Mouse (Mus musculus) liver, embryonic 13.5 days (tissue): ENCODE measurements around the gene Cyp2j7. TPM values are rescaled to one million over a fixed set of nuclear protein-coding genes. Genes with fewer than 3 reads are reported as not detected.
"Not testable (repeated sequence)": the region's sequence is repeated elsewhere in the genome, so short reads cannot be mapped to it uniquely, and the experiment has no call there.

Experiments used
- ATAC-seq: fragments of 200-750 bp; cut with Nextera tagmentation; 2 replicates; pipeline ENCODE4 v1.8.0; 2017; ENCODE audit warnings: low read depth, mild to moderate bottlenecking, moderate number of reproducible peaks, moderate library complexity
- DNase-seq: peaks from one replicate; pipeline ENCODE4 v3.0.0; 2022
- H3K27ac ChIP-seq: fragments of 300-500 bp; sonication (generic); 2 replicates; pipeline ENCODE4 v1.5.1; 2015; ENCODE audit warnings: moderate library complexity, mild to moderate bottlenecking, inconsistent platforms
- H3K27me3 ChIP-seq: fragments of 300-500 bp; sonication (generic); 2 replicates; pipeline ENCODE4 v1.6.1; 2015; ENCODE audit warnings: mild to moderate bottlenecking, inconsistent platforms
- H3K36me3 ChIP-seq: fragments of 300-500 bp; sonication (generic); 2 replicates; pipeline ENCODE4 v1.6.1; 2015; ENCODE audit warnings: mild to moderate bottlenecking, inconsistent platforms
- H3K4me1 ChIP-seq: fragments of 300-500 bp; sonication (generic); replicated peaks from 2 replicates; pipeline ENCODE4 v1.6.1; 2015; ENCODE audit warnings: inconsistent platforms
- H3K4me2 ChIP-seq: fragments of 300-500 bp; sonication (generic); 2 replicates; pipeline ENCODE4 v1.6.1; 2015; ENCODE audit warnings: inconsistent platforms, mild to moderate bottlenecking, moderate library complexity
- H3K4me3 ChIP-seq: fragments of 300-500 bp; sonication (generic); replicated peaks from 2 replicates; pipeline ENCODE4 v1.5.1; 2015; ENCODE audit warnings: mild to moderate bottlenecking, inconsistent platforms
- H3K9ac ChIP-seq: fragments of 300-500 bp; sonication (generic); 2 replicates; pipeline ENCODE4 v1.6.1; 2015; ENCODE audit warnings: mild to moderate bottlenecking, inconsistent platforms
- H3K9me3 ChIP-seq: fragments of 300-500 bp; sonication (generic); replicated peaks from 2 replicates; pipeline ENCODE4 v1.6.1; 2016; ENCODE audit warnings: inconsistent platforms
- WGBS: fragments of 180-500 bp; shearing (Covaris S2); methylation state at CpG from one replicate; pipeline ENCODE4 v1.1.7; 2015; ENCODE audit not compliant: insufficient replicate concordance; 5-methylcytosine and 5-hydroxymethylcytosine counted together
- polyA plus RNA-seq: library from polyadenylated mRNA; unstranded; fragments of >200 nt; fragmentation: Nextera tagmentation; extraction: Ambion mirVana; gene quantifications from 2 replicates; pipeline ENCODE4 v1.2.1, GENCODE M21; 2015

The Cyp2j7 gene
- polyA plus RNA-seq: not detected in 2 replicates

DNA sequence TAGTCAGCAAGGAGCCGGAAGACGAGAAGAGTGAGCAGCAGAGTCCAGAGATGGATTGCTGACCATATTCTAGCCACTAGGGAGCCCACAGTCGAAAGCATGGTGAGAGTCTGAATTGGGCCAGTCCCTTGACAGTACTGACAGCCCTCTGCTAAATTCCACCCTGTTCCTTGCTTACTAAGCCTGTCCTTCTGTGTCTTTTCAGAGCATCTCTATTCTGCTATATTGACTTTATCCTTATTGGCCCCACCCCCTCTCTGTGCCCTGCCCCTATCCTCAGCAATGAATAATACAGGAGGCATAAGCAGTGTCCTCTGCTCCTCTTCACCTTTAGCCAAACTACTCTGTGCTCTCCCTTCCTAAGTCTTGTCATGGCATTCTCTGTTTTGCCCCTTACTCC is at the start of gene Cyp2j7:
Cyp2j7 (minus strand) TSS at position 101 of the 400 bp plus-strand sequence.
- 55% methylated on average over 3 of the region's 3 CpGs for WGBS
- ATAC-seq (no peak), DNase-seq (no peak)
- Histone ChIP-seq H3K4me3 (no peak within 1 kb of the TSS), H3K9ac (no peak within 1 kb of the TSS), H3K9me3 (no peaks in the 10 kb centered on the region), H3K4me2 (no peak within 1 kb of the TSS), H3K4me1 (no peaks in the 10 kb centered on the region), H3K27ac (no peak within 1 kb of the TSS), H3K27me3 (no peaks in the 10 kb centered on the region), H3K36me3 (no peaks in the 10 kb centered on the region)

DNA sequence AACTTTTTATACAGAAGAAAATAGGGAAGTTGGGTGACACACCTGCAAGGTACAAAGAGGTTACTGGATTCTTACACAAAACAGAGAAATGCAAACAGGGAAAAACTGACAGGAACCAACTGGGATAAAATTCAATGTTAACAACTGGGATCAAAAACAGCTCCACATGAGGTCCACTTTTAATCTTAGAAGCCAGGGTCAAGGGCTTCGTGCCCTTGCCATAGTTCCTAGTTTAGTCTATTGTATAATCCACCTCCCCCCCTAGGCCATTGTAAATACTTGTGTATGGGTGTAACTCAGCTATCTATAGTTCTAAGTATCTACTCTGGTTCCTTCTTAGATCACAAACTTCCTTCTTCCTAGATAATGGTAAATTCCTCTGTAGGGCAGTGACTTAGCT is 40.4 kb upstream of the Cyp2j7 start:
- not testable (repeated sequence) for H3K4me1 ChIP-seq, ATAC-seq, H3K4me3 ChIP-seq, H3K36me3 ChIP-seq, H3K4me2 ChIP-seq, H3K27ac ChIP-seq, H3K9ac ChIP-seq, H3K27me3 ChIP-seq, DNase-seq
- 43% methylated on average over 1 of the region's 1 CpGs for WGBS
- H3K9me3 ChIP-seq: 0 out of 2 replicates have a peak, but pooled peaks cover 11% of the 10 kb centered on the region

DNA sequence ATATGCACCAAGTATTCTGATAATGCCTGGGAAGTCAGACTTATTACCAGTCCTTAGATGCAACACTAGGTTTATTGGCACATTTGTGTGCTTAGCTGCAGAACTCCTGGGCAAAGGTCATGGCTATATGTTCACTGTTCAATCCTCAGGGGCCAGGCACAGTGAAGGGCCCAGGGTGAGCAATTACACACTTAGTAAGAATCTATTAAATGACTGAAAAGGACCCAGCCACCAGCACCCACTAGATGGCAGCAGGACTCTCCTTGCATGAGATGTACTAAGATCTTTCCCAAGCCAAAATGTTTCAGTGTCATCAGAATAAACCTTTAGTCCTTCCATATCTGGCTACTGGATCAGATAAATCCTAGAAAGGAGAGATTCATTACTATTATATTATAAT is 37.4 kb upstream of the Cyp2j7 start:
- Histone ChIP-seq H3K9ac (no peak overlapping the region), H3K9me3 (no peaks in the 10 kb centered on the region), H3K36me3 (no peaks in the 10 kb centered on the region), H3K4me2 (no peak overlapping the region), H3K27ac (no peak overlapping the region), H3K27me3 (no peaks in the 10 kb centered on the region), H3K4me1 (no peaks in the 10 kb centered on the region), H3K4me3 (no peak overlapping the region)
- DNase-seq (no peak), ATAC-seq (no peak)

DNA sequence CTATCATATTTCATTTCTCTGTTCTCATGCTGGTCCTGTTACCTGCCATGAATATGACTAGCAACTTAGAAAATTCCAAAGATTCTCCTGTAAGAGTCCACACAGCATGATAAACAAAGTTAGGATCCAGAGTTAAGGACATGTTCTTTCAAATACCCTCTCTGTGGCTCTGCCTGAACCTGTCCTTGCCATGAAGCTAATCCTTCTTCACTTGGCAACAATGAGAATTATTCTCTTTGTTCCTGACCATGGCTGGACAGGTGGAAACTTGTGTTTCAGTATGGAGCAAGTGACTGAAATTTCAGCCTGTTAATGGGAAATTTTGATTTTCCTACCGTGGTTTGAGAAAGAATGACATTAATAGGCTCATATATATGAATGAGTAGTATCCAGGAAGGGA is 39.8 kb downstream of the Cyp2j7 start:
- H3K4me3 ChIP-seq: no peak overlapping the region
- no peaks in the 10 kb centered on the region for H3K4me1 ChIP-seq
- DNase-seq: no peak
- H3K27ac ChIP-seq: no peak overlapping the region
- no peaks in the 10 kb centered on the region for H3K36me3 ChIP-seq
- no peaks in the 10 kb centered on the region for H3K9me3 ChIP-seq
- H3K9ac ChIP-seq: no peak overlapping the region
- no peaks in the 10 kb centered on the region for H3K27me3 ChIP-seq
- WGBS: 37% methylated on average over 1 of the region's 1 CpGs
- no peak overlapping the region for H3K4me2 ChIP-seq
- ATAC-seq: no peak

DNA sequence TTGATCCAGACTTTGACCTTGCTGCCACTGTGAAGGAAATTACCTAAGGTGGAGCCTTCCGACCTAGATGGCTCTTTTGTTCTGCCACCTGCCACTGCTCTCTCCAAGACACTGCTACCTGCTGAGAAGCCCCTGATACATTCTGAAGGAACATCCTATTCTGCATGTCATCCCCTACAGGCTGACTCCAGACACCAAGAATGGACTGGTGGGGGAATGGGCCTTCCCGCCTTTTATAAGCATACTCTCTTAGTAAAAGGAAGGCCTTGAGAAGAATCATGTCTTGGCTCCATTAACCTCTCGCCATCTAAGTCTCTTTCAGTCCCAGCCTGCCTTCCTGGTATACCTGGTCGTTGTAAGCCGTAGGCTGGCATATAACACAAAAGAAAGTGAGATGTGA is 47.1 kb downstream of the Cyp2j7 start:
- H3K36me3 ChIP-seq, DNase-seq, H3K27me3 ChIP-seq, H3K9ac ChIP-seq, H3K4me2 ChIP-seq, H3K27ac ChIP-seq, H3K4me1 ChIP-seq, H3K4me3 ChIP-seq, H3K9me3 ChIP-seq, ATAC-seq: not testable (repeated sequence)
- 63% methylated on average over 5 of the region's 5 CpGs for WGBS

DNA sequence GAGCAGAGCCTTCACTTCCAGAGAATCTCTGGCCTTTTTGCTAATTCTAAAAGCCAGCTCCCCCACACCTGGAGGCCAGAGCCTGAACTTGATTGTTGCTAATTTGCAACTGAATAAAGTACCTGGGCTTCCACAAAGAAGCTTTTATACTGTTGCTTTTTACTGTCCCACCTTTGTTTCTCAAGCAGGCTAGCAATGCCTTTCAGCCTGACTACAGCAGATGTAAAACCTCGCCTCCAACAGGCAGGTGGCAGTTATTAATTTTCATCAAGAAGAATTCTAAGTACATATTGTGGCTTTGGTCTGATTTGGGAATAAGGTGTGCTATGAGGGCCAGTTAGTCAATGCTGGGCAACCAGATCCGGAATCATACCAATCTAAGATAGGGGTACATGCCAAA is 47.8 kb downstream of the Cyp2j7 start:
- H3K4me3 ChIP-seq, H3K4me2 ChIP-seq, H3K27ac ChIP-seq, H3K4me1 ChIP-seq, ATAC-seq, H3K9me3 ChIP-seq, DNase-seq, H3K27me3 ChIP-seq, H3K36me3 ChIP-seq, H3K9ac ChIP-seq: not testable (repeated sequence)
- 59% methylated on average over 2 of the region's 2 CpGs for WGBS

DNA sequence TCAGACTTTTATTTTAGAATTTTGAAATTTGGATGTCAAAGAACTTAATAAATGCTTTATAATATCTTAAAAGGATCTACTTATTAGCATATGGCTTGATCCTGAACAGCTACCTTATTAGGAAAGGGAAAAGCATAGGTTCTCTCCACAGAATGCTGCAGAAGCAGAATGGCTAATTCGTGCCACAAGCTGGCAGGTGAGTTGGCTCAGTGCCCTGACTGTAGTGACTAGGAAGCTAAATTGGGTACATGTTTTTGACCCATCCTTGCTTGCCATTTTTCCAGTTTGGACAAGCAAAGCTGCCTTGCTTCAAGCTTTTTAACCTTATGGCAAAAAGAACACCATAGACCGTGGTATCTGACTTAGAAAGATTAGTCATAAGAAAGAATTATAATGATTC is 48.3 kb downstream of the Cyp2j7 start:
- not testable (repeated sequence) for H3K27me3 ChIP-seq, H3K9ac ChIP-seq, H3K4me2 ChIP-seq, H3K36me3 ChIP-seq, H3K4me3 ChIP-seq, DNase-seq, H3K4me1 ChIP-seq, ATAC-seq, H3K27ac ChIP-seq, H3K9me3 ChIP-seq
- WGBS: 52% methylated on average over 2 of the region's 2 CpGs

DNA sequence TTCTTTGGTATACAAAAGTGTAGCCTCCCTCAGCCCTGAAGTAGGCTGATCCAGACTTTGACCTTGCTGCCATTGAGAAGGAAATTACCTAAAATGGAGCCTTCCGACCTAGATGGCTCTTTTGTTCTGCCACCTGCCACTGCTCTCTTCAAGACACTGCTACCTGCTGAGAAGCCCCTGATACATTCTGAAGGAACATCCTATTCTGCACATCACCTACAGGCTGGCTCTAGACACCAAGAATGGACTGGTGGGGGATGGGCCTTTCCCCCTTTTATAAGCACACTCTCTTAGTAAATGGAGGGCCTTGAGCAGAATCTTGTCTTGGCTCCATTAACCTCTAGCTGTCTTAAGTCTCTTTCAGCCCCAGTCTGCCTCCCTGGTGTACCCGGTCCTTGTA is 51.7 kb downstream of the Cyp2j7 start:
- H3K27me3 ChIP-seq, H3K27ac ChIP-seq, H3K4me2 ChIP-seq, ATAC-seq, H3K4me3 ChIP-seq, H3K9ac ChIP-seq, DNase-seq, H3K9me3 ChIP-seq, H3K4me1 ChIP-seq, H3K36me3 ChIP-seq: not testable (repeated sequence)
- 78% methylated on average over 2 of the region's 2 CpGs for WGBS

DNA sequence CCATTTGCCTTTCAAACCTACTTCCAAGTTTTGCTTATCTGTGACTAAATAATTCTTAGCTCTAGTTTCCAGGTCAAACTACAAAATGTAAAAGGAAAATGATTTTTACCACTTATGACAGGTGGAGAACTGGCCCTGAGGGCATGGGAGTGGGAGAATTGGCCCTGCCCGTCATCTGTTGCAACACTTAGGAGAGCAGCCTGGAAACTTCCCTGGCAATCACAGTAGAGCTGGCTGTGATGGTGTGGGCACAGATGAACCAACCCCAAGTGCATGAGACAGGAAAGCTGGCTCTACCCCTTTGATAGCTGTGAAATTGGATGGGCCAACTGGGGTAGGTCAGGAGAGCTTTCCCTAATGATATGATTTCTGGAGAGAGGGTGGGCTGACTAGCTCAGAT is 73.6 kb downstream of the Cyp2j7 start:
- no peak overlapping the region for H3K4me2 ChIP-seq
- H3K9ac ChIP-seq: no peak overlapping the region
- ATAC-seq (no peak), DNase-seq (no peak)
- WGBS: 76% methylated on average over 1 of the region's 1 CpGs
- H3K27me3 ChIP-seq: no peaks in the 10 kb centered on the region
- H3K36me3 ChIP-seq: no peaks in the 10 kb centered on the region
- H3K4me3 ChIP-seq: no peak overlapping the region
- no peaks in the 10 kb centered on the region for H3K4me1 ChIP-seq
- H3K27ac ChIP-seq: no peak overlapping the region
- H3K9me3 ChIP-seq: no peaks in the 10 kb centered on the region

DNA sequence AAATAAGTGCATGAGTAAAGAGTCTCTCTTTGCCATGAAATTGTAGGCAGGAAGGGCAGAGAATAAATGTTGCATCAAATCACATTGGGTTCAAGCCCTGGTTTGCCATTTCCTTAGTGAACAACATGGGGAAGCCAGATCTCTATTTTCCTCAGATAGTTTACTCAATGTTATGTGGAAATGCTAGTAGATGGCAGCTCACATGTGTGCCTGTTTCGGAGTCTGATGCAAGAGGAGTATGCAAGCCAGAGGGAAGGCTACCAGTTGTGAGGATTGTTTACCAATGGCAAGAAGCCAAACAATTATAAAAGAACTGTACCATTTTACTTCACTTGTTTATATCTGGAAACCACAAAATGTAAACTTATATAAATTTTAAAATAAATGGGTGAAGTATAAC is 74.9 kb downstream of the Cyp2j7 start:
- WGBS: 59% methylated on average over 1 of the region's 1 CpGs

More for the DNA sequence above, 74.9 kb downstream of the Cyp2j7 start:
- no peak overlapping the region for H3K4me3 ChIP-seq
- H3K9me3 ChIP-seq: no peaks in the 10 kb centered on the region
- no peaks in the 10 kb centered on the region for H3K27me3 ChIP-seq
- H3K4me2 ChIP-seq: no peak overlapping the region
- no peaks in the 10 kb centered on the region for H3K4me1 ChIP-seq
- ATAC-seq (no peak), DNase-seq (no peak)
- H3K27ac ChIP-seq: no peak overlapping the region
- H3K36me3 ChIP-seq: no peaks in the 10 kb centered on the region
- no peak overlapping the region for H3K9ac ChIP-seq
